Mouse (Mus musculus) bone marrow macrophage, adult 2 months (primary cell): ENCODE results near the gene Rasal2. TPM values are rescaled to one million over a fixed set of nuclear protein-coding genes. Genes with fewer than 3 reads are reported as not detected.
A peak's percentile ranks its signal among the peaks of the same experiment; 100 is the strongest.

ENCODE experiments used
- H3K27ac ChIP-seq: 2 replicates; pipeline ENCODE4 v1.5.1; 2012; ENCODE audit warnings: low read depth, low read length; ENCODE audit not compliant: insufficient read depth
- H3K4me1 ChIP-seq: 2 replicates; pipeline ENCODE4 v1.6.1; 2012; ENCODE audit warnings: low read length; ENCODE audit not compliant: control insufficient read depth, insufficient read depth
- H3K4me3 ChIP-seq: 2 replicates; pipeline ENCODE4 v1.5.1; 2012; ENCODE audit warnings: mild to moderate bottlenecking, low read length, moderate library complexity; ENCODE audit not compliant: insufficient read depth
- CTCF ChIP-seq: IDR thresholded peaks from 2 replicates; pipeline ENCODE4 v1.5.1; 2012; ENCODE audit warnings: low read depth, mild to moderate bottlenecking, low read length, moderate library complexity
- POLR2A ChIP-seq: IDR thresholded peaks from 2 replicates; pipeline ENCODE4 v1.6.1; 2012; ENCODE audit warnings: mild to moderate bottlenecking, low read depth, low read length, borderline replicate concordance
- polyA plus RNA-seq: library from polyadenylated mRNA; stranded (reverse); fragments of >200 nt; gene quantifications from 2 replicates; pipeline ENCODE4 v1.2.4, GENCODE M21; 2012; ENCODE audit not compliant: missing spikeins, insufficient read depth, insufficient read length

Gene Rasal2
- polyA plus RNA-seq, 1 experiment: 1.8 TPM

DNA sequence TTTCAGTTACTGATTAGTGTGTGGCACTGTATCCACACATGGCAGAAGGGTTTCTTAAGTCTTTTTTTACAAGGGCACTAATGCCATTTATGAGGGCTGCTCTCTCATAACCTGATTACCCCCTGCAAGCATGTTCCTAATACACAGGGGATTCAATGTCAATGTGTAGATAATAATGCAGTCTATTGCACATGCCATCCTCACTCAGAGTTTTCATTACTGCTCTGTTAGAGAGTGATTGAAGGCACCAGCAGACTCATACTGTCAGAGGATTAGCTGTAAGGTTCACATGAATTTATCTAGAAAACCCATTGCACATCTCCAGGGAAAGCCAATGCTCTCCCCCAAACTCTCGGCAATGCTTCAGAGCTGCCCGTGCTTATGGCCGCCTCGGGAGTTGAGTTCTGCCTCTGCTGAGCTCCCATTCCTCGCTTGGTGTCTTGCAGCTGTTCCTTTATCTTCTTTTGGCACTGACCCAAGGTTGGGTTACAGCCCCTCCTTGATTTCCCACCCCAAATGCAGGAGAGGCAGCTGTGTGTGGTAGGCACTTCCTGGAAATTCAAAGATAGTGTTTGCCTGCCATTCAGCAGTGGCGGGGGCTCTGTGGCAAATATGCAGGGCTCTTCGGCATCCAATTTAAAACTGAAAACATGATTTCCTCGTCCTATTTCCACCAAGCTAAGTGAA lies 13.5 kb upstream of the Rasal2 start:
- no peak overlapping the region for H3K27ac ChIP-seq
- no peak overlapping the region for H3K4me3 ChIP-seq
- no peak for TF ChIP-seq POLR2A
- H3K4me1 ChIP-seq: peaks cover 7% of the 10 kb centered on the region

DNA sequence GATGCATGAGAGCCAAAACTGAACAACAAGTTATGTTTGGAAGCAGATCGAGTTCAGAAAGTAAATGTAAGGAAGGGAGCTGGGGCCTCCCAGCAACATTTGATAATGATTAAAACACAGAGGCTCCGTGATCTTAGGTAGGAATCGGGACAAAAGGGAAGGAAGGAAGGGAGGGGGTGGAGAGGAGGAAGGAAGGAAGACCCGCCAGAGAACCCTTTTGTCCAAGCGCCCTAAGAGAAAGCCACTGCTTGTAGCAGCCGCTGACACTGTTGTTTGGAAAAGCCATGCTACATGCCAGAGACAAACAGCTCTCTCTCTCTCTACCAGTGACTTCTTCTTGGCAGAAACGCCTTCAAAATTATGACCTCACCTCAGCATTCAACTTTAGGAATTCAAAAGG lies 5.5 kb upstream of the Rasal2 start:
- TF ChIP-seq CTCF: no peak
- TF ChIP-seq POLR2A: no peak
- H3K27ac ChIP-seq: no peak overlapping the region

DNA sequence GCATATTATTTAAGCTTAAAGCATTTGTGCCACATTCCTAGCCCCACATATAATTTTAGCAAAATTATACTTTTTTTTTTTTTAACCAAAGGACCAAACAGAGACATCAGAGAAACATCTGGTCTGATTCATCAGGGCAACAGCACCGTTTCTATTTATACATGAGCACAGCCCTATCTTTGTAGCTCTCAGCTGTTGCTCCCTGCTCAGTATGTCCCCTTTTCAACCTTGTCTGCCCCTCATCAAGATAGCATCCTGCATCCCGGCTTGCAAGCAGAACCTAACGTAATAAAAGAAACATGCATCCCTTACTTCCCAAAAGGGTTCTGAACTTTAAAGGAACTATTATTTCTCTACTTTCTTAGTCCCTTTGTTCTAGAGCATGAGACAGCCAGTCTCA lies 5.0 kb upstream of the Rasal2 start:
- Histone ChIP-seq H3K4me1 (peaks cover 10% of the 10 kb centered on the region), H3K27ac (no peak overlapping the region), H3K4me3 (no peak overlapping the region)
- TF ChIP-seq POLR2A (no peak), CTCF (no peak)

More for the DNA sequence above, 5.5 kb upstream of the Rasal2 start:
- Histone ChIP-seq H3K4me1 (peaks cover 10% of the 10 kb centered on the region), H3K4me3 (no peak overlapping the region)

DNA sequence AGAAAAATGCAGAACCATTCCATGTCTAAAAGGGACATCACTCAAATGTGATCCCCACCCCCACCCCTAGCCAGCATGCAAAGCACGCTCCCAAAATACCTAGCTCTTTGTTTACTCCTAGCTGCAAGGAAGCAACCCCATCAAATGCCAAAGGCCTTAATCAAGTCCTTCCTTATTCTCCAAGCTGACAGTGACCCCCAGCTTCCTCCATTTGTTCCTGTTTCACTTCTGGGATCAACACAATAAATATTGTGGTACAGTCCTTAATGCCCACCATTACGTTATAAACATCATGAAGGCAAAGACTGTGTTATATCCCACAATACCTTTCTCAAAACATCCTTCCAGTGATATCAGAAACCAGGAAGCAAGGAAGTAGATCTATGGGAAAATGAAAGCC lies 4.2 kb upstream of the Rasal2 start:
- H3K4me3 ChIP-seq: no peak overlapping the region
- peaks cover 10% of the 10 kb centered on the region for H3K4me1 ChIP-seq
- H3K27ac ChIP-seq: no peak overlapping the region
- TF ChIP-seq CTCF (no peak), POLR2A (no peak)

DNA sequence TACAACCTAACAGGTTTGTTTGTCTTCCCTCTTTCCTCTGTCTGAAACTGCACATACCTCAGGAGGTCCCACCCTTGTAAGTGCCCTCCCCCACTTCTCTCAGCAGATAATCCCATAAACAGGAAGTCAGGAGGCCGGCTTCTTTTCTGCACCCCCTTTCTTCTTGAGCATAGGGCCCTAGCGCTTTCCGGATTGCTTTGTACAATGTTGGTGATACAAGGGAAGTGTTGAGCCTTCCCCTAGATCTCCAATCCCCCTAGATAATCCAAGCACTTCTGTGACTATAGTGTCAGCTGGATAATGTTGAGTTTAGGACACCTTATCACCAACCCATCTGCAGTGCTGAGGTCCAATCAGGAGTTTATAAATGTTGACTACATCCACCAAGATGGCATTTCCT lies 3.4 kb upstream of the Rasal2 start:
- TF ChIP-seq CTCF (no peak), POLR2A (no peak)
- Histone ChIP-seq H3K4me1 (peaks cover 13% of the 10 kb centered on the region), H3K27ac (no peak overlapping the region), H3K4me3 (no peak overlapping the region)

DNA sequence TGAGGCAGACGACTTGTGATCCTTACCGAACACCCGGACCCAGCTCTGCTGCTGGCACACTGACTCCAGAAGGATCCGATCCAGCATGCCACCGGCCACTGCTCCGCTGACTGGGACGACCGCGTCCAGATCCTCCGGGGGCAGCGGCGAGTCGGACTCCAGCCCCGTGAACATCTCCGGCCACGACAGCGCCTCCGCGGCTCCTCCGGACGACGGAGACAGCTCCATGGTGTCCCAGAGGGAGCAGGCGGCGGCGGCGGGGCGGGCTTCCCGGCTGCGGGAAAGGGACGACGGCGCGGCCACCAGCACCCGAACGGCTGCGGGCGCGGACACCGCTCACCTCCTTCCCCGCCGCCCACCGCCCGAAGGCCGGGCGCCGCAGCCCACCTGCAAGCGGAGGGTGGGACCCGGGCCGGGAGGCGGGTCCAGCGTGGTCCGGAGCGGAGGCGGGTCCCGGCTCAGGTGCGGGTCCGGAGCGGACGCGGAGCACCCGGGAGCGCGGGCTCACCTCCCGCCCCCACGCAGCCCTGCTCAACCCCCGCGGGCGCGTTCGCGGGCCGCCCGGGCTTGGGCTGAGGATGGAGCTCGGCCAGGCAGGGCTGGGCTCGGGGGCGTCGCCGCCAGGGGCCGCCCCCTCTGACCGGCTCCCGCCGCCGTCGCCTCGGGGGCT lies 549 bp downstream of the Rasal2 start:
- H3K27ac ChIP-seq: peak overlapping the region; percentile 45; the same call in 1 of the 2 replicates
- H3K4me3 ChIP-seq: peak overlapping the region; percentile 86
- TF ChIP-seq CTCF: no peak
- TF ChIP-seq POLR2A: no peak
- peaks cover 15% of the 10 kb centered on the region for H3K4me1 ChIP-seq

DNA sequence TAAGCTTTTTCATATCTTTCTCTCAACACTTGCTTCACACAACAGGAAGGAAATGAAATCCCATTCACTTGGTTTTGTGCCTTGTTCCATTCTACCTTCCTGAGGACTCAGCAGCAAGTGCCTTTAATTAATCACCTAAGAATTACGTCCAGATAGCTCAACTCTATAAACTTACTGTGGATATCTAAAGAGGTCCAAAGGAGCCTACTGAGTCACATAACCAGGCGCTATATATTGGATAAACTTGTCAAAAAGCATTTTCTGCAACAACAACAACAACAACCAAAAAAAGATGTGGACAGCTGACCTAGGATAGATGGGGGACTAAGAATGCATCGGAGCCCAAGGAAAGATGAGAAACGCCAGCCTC lies 1.1 kb downstream of the Rasal2 start:
- Histone ChIP-seq H3K4me1 (peaks cover 12% of the 10 kb centered on the region), H3K4me3 (peak overlapping the region; percentile 86), H3K27ac (no peak overlapping the region)
- TF ChIP-seq POLR2A (no peak), CTCF (no peak)

DNA sequence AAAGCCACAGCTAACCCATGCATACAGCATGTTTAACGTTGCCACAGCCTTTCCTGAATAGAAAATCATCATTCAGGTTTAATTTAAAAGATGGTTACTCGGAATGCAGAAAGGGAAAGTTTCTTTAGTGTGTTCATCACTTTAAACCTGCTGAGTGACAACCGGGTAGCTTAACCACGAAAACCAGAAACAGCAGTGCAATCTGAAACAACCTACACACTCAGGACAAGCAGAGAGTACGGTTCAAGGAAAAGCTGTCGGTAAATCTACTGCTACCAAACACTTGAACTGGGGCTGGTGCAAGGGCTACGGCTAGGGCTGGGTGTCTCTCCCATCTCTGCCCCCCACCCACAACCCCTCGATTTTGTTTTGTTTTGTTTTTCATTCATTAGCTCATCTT lies 1.5 kb downstream of the Rasal2 start:
- H3K4me1 ChIP-seq: peaks cover 10% of the 10 kb centered on the region
- TF ChIP-seq POLR2A (no peak), CTCF (no peak)
- H3K27ac ChIP-seq: no peak overlapping the region
- peak overlapping the region; percentile 86 for H3K4me3 ChIP-seq

DNA sequence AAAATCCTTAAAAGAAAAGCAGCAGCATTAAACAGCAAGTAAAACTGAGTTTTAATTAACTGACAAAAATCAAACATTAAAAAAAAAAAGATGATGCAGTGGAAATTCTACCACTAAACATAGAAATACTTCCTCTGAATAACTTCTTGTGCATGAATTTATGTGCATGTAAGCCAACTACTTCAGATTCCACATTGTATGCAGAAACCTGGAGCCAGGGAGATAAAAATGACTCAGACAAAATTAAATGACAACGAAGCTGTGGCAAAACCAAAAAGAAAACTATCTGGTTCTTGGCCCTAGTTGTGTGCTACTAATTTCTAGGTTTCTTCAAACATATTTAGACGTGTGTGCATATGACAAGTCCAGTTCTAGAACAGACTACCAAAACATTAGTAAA lies 2.7 kb downstream of the Rasal2 start:
- Histone ChIP-seq H3K4me1 (peaks cover 5% of the 10 kb centered on the region), H3K4me3 (no peak overlapping the region), H3K27ac (no peak overlapping the region)
- TF ChIP-seq CTCF (no peak), POLR2A (no peak)

DNA sequence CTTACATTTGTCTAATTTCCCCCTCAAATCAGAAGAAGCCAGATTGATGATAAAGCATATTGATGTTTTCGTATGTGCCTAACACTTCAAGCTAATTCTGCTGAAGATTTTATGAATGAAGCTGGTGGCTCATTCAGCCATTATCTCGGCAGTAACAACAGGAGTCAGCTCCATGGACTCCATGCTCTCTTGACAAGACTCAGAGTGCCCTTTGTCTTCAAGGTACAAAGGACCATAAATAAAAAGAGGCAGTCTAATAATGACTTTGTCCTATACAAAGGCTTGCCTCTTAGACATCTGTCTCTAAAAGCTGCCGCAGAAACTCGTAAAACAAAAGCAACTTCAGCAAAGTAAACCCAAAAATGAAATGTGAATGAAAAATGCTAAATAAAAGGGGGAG lies 24.4 kb downstream of the Rasal2 start:
- TF ChIP-seq CTCF (no peak), POLR2A (no peak)
- H3K27ac ChIP-seq: no peak overlapping the region
- no peak overlapping the region for H3K4me3 ChIP-seq
- no peaks in the 10 kb centered on the region for H3K4me1 ChIP-seq
